Mouse (Mus musculus) ES-Bruce4 (cell line): ENCODE data around the gene Xpo4.

Experiments
- CTCF ChIP-seq: IDR thresholded peaks from one replicate; pipeline ENCODE4 v1.8.1; 2011; ENCODE audit warnings: low read depth, low read length
- EP300 ChIP-seq: IDR thresholded peaks from 2 replicates; pipeline ENCODE4 v1.6.1; 2011; ENCODE audit warnings: low read depth, low read length; ENCODE audit not compliant: insufficient read depth
- POLR2A ChIP-seq: IDR thresholded peaks from one replicate; pipeline ENCODE4 v1.8.1; 2011; ENCODE audit warnings: low read length; ENCODE audit not compliant: insufficient read depth

GRCm38 (mm10) chr14:57646155-57646554 is 19.1 kb downstream of the Xpo4 start:
- no peak for TF ChIP-seq POLR2A
- no peak for TF ChIP-seq CTCF
- no peak for TF ChIP-seq EP300
